Mouse (Mus musculus) heart, adult 2 months (tissue): Measurements from ENCODE around the gene Clip3.

Experiments used
- CTCF ChIP-seq: fragments of 200-600 bp; IDR thresholded peaks from 2 replicates; pipeline ENCODE4 v1.8.1; 2022; ENCODE audit warnings: antibody characterized with exemption, mild to moderate bottlenecking, moderate library complexity
- EP300 ChIP-seq: fragments of 200-500 bp; IDR thresholded peaks from 2 replicates; pipeline ENCODE4 v1.6.1; 2011; ENCODE audit warnings: low read depth, low read length, control low read depth; ENCODE audit not compliant: insufficient read depth
- POLR2A ChIP-seq: fragments of 200-500 bp; IDR thresholded peaks from 2 replicates; pipeline ENCODE4 v1.6.1; 2011; ENCODE audit warnings: mild to moderate bottlenecking, low read depth, low read length, control low read depth; ENCODE audit not compliant: insufficient read depth

DNA sequence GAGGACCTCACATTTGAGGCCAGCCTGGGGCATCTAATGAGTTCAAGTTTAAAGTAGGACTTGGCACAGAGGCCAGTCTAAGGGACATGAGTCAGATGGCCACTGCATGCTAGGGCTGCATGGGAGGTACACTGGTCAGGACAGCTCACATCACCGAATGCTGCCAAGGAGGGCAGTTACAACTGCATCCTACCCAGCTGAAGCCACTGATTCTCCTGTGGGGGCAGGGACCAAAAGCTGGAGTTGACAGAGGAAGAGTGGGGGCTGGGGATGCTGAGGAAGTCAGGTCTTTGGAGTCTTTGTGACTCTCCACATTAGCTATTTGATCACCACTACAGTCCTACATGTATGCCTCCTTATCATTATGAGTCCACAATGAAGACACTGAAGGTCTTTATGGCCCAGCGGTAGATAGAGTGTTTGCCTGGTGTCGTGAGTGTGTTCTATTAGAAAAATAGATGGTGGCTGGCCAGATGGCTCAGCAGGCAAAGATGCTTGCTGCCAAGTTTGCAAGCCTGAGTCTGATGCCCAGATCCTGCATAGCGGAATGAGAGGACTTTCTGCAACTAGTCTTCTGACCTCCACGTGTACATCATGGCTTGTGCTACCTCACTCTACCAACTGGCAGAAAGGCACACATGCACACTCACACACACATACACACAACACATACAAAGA is 48.0 kb downstream of the Clip3 start:
- TF ChIP-seq EP300, result no peak
- no peak for TF ChIP-seq CTCF
- no peak for TF ChIP-seq POLR2A
